Mouse (Mus musculus): ENCODE measurements around the gene Cldn10. TPM values are rescaled to one million over a fixed set of nuclear protein-coding genes. Genes with fewer than 3 reads are reported as not detected.

Gene Cldn10
- polyA plus RNA-seq, 1 experiment from 2014 or later: 11.5 TPM

DNA sequence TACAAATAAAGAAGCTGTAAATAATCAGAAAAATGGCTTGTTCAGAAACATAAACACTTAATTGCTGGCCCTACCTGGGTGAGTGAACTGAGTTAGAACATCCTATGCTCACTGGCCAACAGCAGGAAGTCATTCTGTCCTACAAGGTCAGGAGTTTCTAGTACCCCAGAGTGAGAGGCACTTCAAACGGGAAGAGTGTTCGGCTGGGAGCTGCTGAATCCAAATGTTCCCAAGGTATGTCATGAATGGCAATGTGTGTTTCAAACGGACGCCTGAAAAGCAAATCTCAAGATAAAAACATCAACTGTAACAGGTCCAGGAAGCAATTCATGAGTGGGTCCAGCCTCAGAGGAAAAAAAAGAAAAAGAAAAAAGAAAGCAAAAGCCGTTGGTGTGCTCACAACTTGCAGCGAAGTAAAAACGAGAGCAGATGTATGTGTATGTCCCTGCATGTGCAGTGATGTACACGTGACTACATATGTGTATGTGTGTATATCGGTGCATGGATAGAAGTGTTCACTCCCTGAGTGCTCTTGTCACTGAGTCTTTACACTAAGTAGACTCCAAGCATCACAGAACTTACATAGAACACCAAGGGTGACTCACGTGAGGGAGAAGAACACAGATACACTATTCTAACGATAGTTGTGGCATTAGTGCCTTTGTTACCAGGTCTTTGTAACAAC lies 62.4 kb downstream of the Cldn10 start:
- Histone ChIP-seq H3K27me3 (0 out of 2 replicates have a peak, but pooled peaks cover 3% of the 10 kb centered on the region), H3K27ac (replicated peaks) (no peak overlapping the region), H3K4me2 (replicated peaks) (no peak overlapping the region), H3K4me1 (peaks cover 5% of the 10 kb centered on the region), H3K36me3 (no peaks in the 10 kb centered on the region), H3K4me3 (replicated peaks) (no peak overlapping the region), H3K9ac (no peak overlapping the region), H3K9me3 (replicated peaks) (no peaks in the 10 kb centered on the region)
- ATAC-seq (ENCODE audit: insufficient number of reproducible peaks, low FRiP score, low TSS enrichment, low read depth): no peak
- WGBS: 78% methylated on average over 11 of the region's 11 CpGs

DNA sequence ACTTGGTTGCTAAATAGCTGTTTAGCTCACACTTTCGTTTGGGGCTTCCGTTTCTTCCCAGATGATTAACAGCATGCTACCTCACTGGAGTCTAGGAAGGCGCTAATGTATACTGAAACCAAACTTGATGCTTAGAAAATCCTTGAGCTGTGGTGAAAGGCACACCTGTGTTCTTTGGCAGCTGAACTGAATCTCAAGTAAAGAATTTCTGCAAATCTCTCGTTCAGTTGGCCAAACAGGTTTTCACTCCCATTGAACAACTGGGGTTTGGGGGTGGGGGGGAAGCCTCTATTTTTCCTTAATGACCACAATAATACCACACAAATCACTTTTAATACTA lies 63.0 kb downstream of the Cldn10 start:
- Histone ChIP-seq H3K27me3 (0 out of 2 replicates have a peak, but pooled peaks cover 3% of the 10 kb centered on the region), H3K9ac (no peak overlapping the region), H3K36me3 (no peaks in the 10 kb centered on the region), H3K4me3 (replicated peaks) (no peak overlapping the region), H3K27ac (replicated peaks) (no peak overlapping the region), H3K4me2 (replicated peaks) (no peak overlapping the region), H3K9me3 (replicated peaks) (no peaks in the 10 kb centered on the region), H3K4me1 (peaks cover 9% of the 10 kb centered on the region)
- WGBS: 59% methylated on average over 4 of the region's 4 CpGs
- no peak for ATAC-seq (ENCODE audit: insufficient number of reproducible peaks, low FRiP score, low TSS enrichment, low read depth)

DNA sequence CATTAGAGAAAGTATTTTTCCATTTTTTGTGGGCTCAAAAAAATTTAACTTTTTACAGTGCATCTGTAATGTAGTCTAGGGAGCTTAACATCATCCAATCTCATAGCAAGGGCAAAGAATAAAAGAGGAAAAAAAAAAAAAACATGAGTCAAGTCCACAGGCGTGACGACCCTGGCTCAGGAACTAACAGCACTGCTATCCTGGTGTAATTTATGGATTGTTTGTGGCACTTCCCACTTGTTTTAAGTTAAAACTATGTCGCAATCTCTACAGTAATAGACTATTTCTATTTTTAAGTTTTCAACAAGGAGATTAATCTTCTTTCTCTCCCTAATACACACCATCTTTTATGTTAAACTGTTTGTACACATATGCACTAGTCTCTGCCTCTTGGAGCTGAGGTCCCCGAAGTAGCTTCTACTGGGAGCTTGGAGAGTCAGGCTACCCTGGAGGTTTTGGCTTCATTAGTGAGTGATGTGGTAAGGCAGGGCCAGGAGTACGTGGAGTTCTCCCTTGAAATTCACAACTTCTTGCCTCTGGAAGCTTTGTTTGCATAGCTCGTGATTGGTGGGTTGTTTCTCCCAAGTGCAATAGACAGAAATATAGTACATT lies 63.9 kb downstream of the Cldn10 start:
- ATAC-seq (ENCODE audit: insufficient number of reproducible peaks, low FRiP score, low TSS enrichment, low read depth): no peak
- no peak overlapping the region for H3K27ac ChIP-seq (replicated peaks)

DNA sequence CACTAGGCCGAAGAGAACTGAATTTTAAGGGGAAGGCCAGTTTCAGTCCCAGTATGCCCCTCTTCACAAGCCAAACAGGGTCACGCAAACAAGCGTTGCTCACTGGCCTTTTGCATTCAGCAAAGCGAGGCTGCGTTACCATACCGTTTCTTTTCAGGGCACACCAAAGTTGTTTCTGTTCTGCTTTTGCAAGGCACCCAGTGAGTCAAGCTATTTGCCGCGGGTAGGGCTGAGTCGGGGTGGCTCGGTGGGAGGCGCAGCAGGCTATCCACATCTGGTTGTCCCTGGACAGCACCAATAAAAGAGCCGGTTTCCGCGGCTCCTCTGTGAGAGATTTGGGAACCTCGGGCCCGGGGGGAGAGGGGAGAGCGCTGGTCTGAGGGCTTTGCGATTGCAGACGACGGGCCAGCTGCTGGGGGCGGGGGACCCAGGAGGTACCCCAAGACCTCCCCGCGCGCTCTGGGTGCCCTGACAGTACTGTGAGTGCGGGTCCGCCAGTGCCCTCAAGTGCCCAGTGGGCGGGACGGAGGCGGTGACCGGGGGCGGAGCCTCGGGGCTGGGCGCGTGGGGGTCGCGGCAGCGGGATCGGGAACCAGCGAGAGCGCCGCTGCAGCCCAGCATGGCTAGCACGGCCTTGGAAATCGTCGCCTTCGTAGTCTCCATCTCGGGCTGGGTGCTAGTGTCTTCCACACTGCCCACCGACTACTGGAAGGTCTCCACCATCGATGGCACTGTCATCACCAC lies 66.8 kb downstream of the Cldn10 start:
- Histone ChIP-seq H3K4me3 (replicated peaks) (peak overlapping the region; percentile 59), H3K27me3 (peaks cover 3% of the 10 kb centered on the region; the same call in 1 of the 2 replicates), H3K4me2 (replicated peaks) (peak overlapping the region; percentile 99), H3K9me3 (replicated peaks) (no peaks in the 10 kb centered on the region), H3K36me3 (no peaks in the 10 kb centered on the region), H3K4me1 (peaks cover 9% of the 10 kb centered on the region), H3K9ac (peak overlapping the region; percentile 19; the same call in 1 of the 2 replicates), H3K27ac (replicated peaks) (no peak overlapping the region)
- ATAC-seq (ENCODE audit: insufficient number of reproducible peaks, low FRiP score, low TSS enrichment, low read depth): 0 out of 2 replicates have a peak, but pooled peaks have one; percentile 34
- WGBS: 2% methylated on average over 46 of the region's 48 CpGs

More for the DNA sequence above, 63.9 kb downstream of the Cldn10 start:
- no peaks in the 10 kb centered on the region for H3K9me3 ChIP-seq (replicated peaks)
- H3K9ac ChIP-seq: no peak overlapping the region
- WGBS: 47% methylated on average over 6 of the region's 6 CpGs
- H3K27me3 ChIP-seq: 0 out of 2 replicates have a peak, but pooled peaks cover 3% of the 10 kb centered on the region
- H3K4me2 ChIP-seq (replicated peaks): no peak overlapping the region
- H3K4me3 ChIP-seq (replicated peaks): no peak overlapping the region
- no peaks in the 10 kb centered on the region for H3K36me3 ChIP-seq
- H3K4me1 ChIP-seq: peaks cover 9% of the 10 kb centered on the region

DNA sequence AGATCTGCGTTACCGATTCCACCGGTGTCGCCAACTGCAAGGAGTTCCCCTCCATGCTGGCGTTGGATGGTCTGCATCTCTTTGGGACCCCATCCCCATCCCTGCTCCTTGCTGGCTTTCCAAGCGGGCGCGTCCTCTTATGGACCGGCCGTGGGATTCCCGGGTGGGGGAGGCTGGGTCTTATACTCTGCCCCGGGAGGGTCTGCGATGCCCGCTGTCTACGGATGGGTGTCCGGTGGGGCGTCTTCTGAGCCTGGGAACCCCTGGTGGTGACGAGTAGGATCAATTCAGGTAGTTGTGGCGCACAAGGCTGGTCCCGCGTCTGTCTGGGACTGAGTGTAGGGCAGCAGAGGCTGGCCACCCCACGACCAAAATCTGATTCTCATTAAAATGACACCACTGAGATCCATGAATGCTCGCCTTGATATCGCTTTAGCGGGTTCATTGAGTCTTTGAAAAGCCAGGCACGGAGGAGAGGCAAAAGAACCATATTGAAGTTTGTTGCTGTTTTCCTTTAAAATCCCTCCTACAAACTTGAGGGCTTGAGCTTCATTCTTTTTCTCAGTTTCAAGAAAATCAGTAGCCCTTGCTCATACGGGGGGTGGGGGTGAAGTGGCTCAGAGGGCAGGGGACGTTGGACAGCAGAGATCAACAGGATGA lies 67.6 kb downstream of the Cldn10 start:
- under 1% methylated on average over 28 of the region's 28 CpGs for WGBS
- no peak overlapping the region for H3K27ac ChIP-seq (replicated peaks)

GRCm38 (mm10) chr14:118856563-118856962 lies 68.9 kb downstream of the Cldn10 start:
- ATAC-seq (ENCODE audit: insufficient number of reproducible peaks, low FRiP score, low TSS enrichment, low read depth): no peak
- WGBS: 83% methylated on average over 6 of the region's 6 CpGs
- H3K4me3 ChIP-seq (replicated peaks): no peak overlapping the region
- H3K4me1 ChIP-seq: peaks cover 9% of the 10 kb centered on the region
- H3K27me3 ChIP-seq: peaks cover 3% of the 10 kb centered on the region; the same call in 1 of the 2 replicates
- H3K27ac ChIP-seq (replicated peaks): no peak overlapping the region
- no peaks in the 10 kb centered on the region for H3K36me3 ChIP-seq
- H3K4me2 ChIP-seq (replicated peaks): no peak overlapping the region
- no peaks in the 10 kb centered on the region for H3K9me3 ChIP-seq (replicated peaks)
- no peak overlapping the region for H3K9ac ChIP-seq

More for the DNA sequence above, 67.6 kb downstream of the Cldn10 start:
- Histone ChIP-seq H3K9me3 (replicated peaks) (no peaks in the 10 kb centered on the region), H3K4me2 (replicated peaks) (peak overlapping the region; percentile 99), H3K36me3 (no peaks in the 10 kb centered on the region), H3K9ac (peak overlapping the region; percentile 19), H3K4me1 (peaks cover 9% of the 10 kb centered on the region), H3K27me3 (peaks cover 3% of the 10 kb centered on the region; the same call in 1 of the 2 replicates), H3K4me3 (replicated peaks) (peak overlapping the region; percentile 59)
- ATAC-seq (ENCODE audit: insufficient number of reproducible peaks, low FRiP score, low TSS enrichment, low read depth): peak; percentile 60; the same call in 1 of the 2 replicates

DNA sequence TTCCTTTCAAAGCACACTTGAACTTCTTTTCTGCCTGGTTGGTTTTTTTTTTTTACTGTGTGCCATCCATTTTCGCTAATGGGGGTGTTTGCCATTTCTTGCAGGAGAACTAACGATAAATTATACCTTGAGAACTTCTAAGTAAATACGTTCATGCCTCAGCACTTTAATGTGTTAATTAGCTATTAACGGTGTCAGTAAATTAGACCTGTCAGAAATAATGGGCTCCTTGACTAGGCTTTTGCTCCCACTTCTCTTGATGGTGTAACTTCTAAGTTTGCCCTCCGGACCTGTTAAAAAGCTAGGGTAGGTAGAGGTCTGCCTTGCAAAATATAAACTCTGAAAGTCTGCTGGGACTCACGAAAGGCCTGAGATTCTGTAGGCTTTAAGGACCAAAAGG lies 70.6 kb downstream of the Cldn10 start:
- Histone ChIP-seq H3K4me3 (replicated peaks) (no peak overlapping the region), H3K27me3 (peaks cover 3% of the 10 kb centered on the region; the same call in 1 of the 2 replicates), H3K27ac (replicated peaks) (no peak overlapping the region), H3K4me1 (peaks cover 9% of the 10 kb centered on the region), H3K9ac (no peak overlapping the region), H3K36me3 (no peaks in the 10 kb centered on the region), H3K4me2 (replicated peaks) (no peak overlapping the region), H3K9me3 (replicated peaks) (no peaks in the 10 kb centered on the region)
- ATAC-seq (ENCODE audit: insufficient number of reproducible peaks, low FRiP score, low TSS enrichment, low read depth): no peak
- WGBS: 60% methylated on average over 6 of the region's 6 CpGs

GRCm38 (mm10) chr14:118862253-118862652 lies 74.5 kb downstream of the Cldn10 start:
- Histone ChIP-seq H3K4me1 (peaks cover 5% of the 10 kb centered on the region; the same call in 1 of the 2 replicates), H3K36me3 (no peaks in the 10 kb centered on the region), H3K9me3 (replicated peaks) (no peaks in the 10 kb centered on the region), H3K4me2 (replicated peaks) (no peak overlapping the region), H3K4me3 (replicated peaks) (no peak overlapping the region), H3K27ac (replicated peaks) (no peak overlapping the region), H3K9ac (no peak overlapping the region), H3K27me3 (no peaks in the 10 kb centered on the region)
- WGBS: 60% methylated on average over 7 of the region's 7 CpGs
- ATAC-seq (ENCODE audit: insufficient number of reproducible peaks, low FRiP score, low TSS enrichment, low read depth): no peak

GRCm38 (mm10) chr14:118864905-118865304 lies 77.2 kb downstream of the Cldn10 start:
- Histone ChIP-seq H3K9ac (no peak overlapping the region), H3K36me3 (no peaks in the 10 kb centered on the region), H3K4me3 (replicated peaks) (no peak overlapping the region), H3K9me3 (replicated peaks) (no peaks in the 10 kb centered on the region), H3K27ac (replicated peaks) (no peak overlapping the region), H3K27me3 (no peaks in the 10 kb centered on the region), H3K4me2 (replicated peaks) (no peak overlapping the region), H3K4me1 (peaks cover 20% of the 10 kb centered on the region)
- WGBS: 10% methylated on average over 4 of the region's 4 CpGs
- no peak for ATAC-seq (ENCODE audit: insufficient number of reproducible peaks, low FRiP score, low TSS enrichment, low read depth)

- Histone ChIP-seq H3K36me3 (no peaks in the 10 kb centered on the region), H3K9me3 (replicated peaks) (no peaks in the 10 kb centered on the region), H3K4me2 (replicated peaks) (no peak overlapping the region), H3K27ac (replicated peaks) (no peak overlapping the region), H3K4me3 (replicated peaks) (no peak overlapping the region), H3K27me3 (no peaks in the 10 kb centered on the region), H3K4me1 (peaks cover 20% of the 10 kb centered on the region), H3K9ac (no peak overlapping the region)
- WGBS: 87% methylated on average over 10 of the region's 10 CpGs
- no peak for ATAC-seq (ENCODE audit: insufficient number of reproducible peaks, low FRiP score, low TSS enrichment, low read depth)
These were observed 78.5 kb downstream of the Cldn10 start for GRCm38 (mm10) chr14:118866014-118866811.
